Mouse (Mus musculus) hindbrain, embryonic 13.5 days (tissue): ENCODE results near the gene Spc24. TPM values are rescaled to one million over a fixed set of nuclear protein-coding genes. Genes with fewer than 3 reads are reported as not detected.

Experiments used
- ATAC-seq: fragments of 200-750 bp; cut with Nextera tagmentation; 2 replicates; pipeline ENCODE4 v1.8.0; 2017; ENCODE audit warnings: moderate TSS enrichment; ENCODE audit not compliant: low FRiP score
- H3K27ac ChIP-seq: fragments of 300-500 bp; sonication (generic); 2 replicates; pipeline ENCODE4 v1.5.1; 2015; ENCODE audit warnings: inconsistent platforms, mild to moderate bottlenecking, moderate library complexity
- H3K27me3 ChIP-seq: fragments of 300-500 bp; sonication (generic); 2 replicates; pipeline ENCODE4 v1.6.1; 2015; ENCODE audit warnings: mild to moderate bottlenecking, inconsistent platforms
- H3K36me3 ChIP-seq: fragments of 300-500 bp; sonication (generic); 2 replicates; pipeline ENCODE4 v1.6.1; 2015; ENCODE audit warnings: mild to moderate bottlenecking, inconsistent platforms
- H3K4me1 ChIP-seq: fragments of 300-500 bp; sonication (generic); replicated peaks from 2 replicates; pipeline ENCODE4 v1.6.1; 2015; ENCODE audit warnings: inconsistent platforms
- H3K4me2 ChIP-seq: fragments of 300-500 bp; sonication (generic); 2 replicates; pipeline ENCODE4 v1.6.1; 2015; ENCODE audit warnings: inconsistent platforms, mild to moderate bottlenecking, moderate library complexity
- H3K4me3 ChIP-seq: fragments of 300-500 bp; sonication (generic); 2 replicates; pipeline ENCODE4 v1.5.1; 2015; ENCODE audit warnings: mild to moderate bottlenecking, inconsistent platforms
- H3K9ac ChIP-seq: fragments of 300-500 bp; sonication (generic); 2 replicates; pipeline ENCODE4 v1.6.1; 2015; ENCODE audit warnings: mild to moderate bottlenecking, inconsistent platforms
- H3K9me3 ChIP-seq: fragments of 300-500 bp; sonication (generic); 2 replicates; pipeline ENCODE4 v1.6.1; 2016; ENCODE audit warnings: inconsistent platforms
- WGBS: fragments of 180-500 bp; shearing (Covaris S2); methylation state at CpG from one replicate; pipeline ENCODE4 v1.1.7; 2015; 5-methylcytosine and 5-hydroxymethylcytosine counted together
- polyA plus RNA-seq: library from polyadenylated mRNA; unstranded; fragments of >200 nt; fragmentation: Nextera tagmentation; extraction: Ambion mirVana; gene quantifications from 2 replicates; pipeline ENCODE4 v1.2.1, GENCODE M21; 2015

Spc24 gene
- polyA plus RNA-seq, 1 experiment from 2014 or later, result 22.0 TPM

DNA sequence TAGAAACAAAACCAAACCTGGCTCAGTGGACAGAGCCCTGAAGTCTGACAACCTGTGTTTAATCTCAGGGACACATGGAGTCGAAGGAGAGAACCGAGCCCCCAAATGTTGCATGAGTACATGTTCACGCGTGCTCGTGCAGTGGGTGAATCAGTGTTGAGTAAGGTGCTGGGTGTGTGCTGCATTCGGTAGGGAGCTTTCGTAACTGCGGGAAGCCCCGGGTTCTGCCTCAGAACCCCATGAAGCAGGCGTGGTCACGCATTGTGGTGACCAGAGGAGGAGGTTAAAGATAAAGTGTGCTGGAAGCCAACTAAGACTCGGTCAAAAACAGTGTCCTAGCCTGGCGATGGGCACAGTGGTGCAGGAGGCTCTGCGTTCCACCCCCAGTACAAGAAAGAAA is 19.7 kb downstream of the Spc24 start:
- ATAC-seq, result no peak
- Histone ChIP-seq H3K36me3 (peaks cover 89% of the 10 kb centered on the region), H3K9me3 (no peaks in the 10 kb centered on the region), H3K27me3 (no peaks in the 10 kb centered on the region), H3K4me3 (no peak overlapping the region), H3K9ac (no peak overlapping the region), H3K4me1 (no peaks in the 10 kb centered on the region), H3K27ac (no peak overlapping the region), H3K4me2 (no peak overlapping the region)
- 98% methylated on average over 14 of the region's 14 CpGs for WGBS

DNA sequence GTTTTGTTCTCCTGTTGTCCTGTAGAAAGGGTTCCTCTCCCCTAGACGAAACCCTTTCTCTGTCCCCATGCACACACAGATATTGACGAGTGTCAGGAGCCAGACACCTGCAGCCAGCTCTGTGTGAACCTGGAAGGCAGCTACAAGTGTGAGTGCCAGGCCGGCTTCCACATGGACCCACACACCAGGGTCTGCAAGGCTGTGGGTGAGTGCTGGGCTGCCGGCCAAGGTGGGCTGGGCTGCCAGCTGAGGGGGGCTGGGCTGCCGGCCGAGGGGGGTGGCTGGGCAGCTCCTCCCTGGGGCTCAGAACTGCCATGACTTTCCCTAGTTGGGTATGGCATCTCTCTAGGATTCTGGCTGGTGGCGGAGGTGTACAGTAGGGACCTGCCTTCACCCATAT is 21.3 kb downstream of the Spc24 start:
- Histone ChIP-seq H3K4me1 (no peaks in the 10 kb centered on the region), H3K4me2 (no peak overlapping the region), H3K27me3 (no peaks in the 10 kb centered on the region), H3K27ac (no peak overlapping the region), H3K36me3 (peaks cover 89% of the 10 kb centered on the region), H3K9ac (no peak overlapping the region), H3K9me3 (no peaks in the 10 kb centered on the region), H3K4me3 (no peak overlapping the region)
- 87% methylated on average over 7 of the region's 7 CpGs for WGBS
- ATAC-seq, result no peak

DNA sequence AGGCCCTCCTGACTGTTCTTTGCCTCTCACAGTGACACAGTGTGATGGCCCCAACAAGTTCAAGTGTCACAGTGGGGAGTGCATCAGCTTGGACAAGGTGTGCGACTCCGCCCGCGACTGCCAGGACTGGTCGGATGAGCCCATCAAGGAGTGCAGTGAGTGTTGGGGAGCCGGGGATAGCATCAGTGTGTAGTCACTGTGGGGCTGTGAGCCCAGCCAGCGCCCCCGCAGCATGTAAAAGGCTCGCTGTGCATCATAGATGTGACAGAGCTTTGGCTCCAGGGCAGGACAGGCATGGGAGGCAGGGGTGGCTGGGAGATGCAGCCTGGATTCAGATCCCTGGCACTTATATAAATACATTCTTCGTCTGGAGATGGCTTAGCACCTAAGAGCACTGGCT is 22.9 kb downstream of the Spc24 start:
- H3K4me3 ChIP-seq, result no peak overlapping the region
- no peak overlapping the region for H3K4me2 ChIP-seq
- 95% methylated on average over 10 of the region's 10 CpGs for WGBS
- ATAC-seq, result no peak
- H3K27me3 ChIP-seq, result no peaks in the 10 kb centered on the region
- H3K9me3 ChIP-seq, result no peaks in the 10 kb centered on the region
- peaks cover 94% of the 10 kb centered on the region for H3K36me3 ChIP-seq
- no peak overlapping the region for H3K9ac ChIP-seq
- no peak overlapping the region for H3K27ac ChIP-seq
- no peaks in the 10 kb centered on the region for H3K4me1 ChIP-seq

DNA sequence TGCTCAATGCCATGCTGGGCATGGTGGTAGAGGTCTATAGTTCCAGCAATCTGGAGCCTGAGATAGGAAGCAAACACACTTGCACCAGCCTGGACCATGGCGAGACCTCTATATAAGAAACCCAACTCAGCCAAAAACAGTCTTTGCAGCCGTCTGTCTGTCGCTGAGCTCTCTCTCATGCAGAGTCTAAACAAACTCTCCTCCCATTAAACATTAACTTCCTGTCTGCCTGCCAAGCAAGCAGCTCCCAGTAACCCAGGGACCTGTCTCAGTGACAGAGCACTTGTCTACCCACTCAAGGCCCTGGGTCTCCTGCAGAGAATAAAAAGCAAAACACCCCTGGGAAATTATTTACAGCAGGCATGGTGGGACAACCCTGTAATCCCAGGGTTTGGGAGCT is 23.5 kb downstream of the Spc24 start:
- H3K36me3 ChIP-seq, result peaks cover 94% of the 10 kb centered on the region
- H3K4me3 ChIP-seq, result no peak overlapping the region
- no peaks in the 10 kb centered on the region for H3K4me1 ChIP-seq
- no peak for ATAC-seq
- no peaks in the 10 kb centered on the region for H3K9me3 ChIP-seq
- no peaks in the 10 kb centered on the region for H3K27me3 ChIP-seq
- no peak overlapping the region for H3K9ac ChIP-seq
- no peak overlapping the region for H3K4me2 ChIP-seq
- WGBS, result 77% methylated on average over 3 of the region's 3 CpGs
- H3K27ac ChIP-seq, result no peak overlapping the region

DNA sequence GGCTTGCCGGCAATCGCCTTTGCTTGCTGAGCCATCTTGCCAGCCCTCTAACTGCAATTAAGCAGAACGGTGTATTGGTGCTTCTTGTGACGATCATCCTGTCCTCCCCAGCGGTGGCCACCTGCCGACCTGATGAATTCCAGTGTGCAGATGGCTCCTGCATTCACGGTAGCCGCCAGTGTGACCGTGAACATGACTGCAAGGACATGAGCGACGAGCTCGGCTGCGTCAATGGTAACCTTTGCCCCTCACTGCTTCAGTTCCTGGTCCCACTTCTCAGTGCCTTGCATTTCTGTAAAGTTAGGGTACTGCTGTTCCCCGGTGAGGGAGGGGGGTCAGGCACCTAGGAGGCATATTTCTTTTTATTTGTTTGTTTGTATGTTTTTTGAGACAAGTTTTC is 25.0 kb downstream of the Spc24 start:
- Histone ChIP-seq H3K36me3 (peaks cover 90% of the 10 kb centered on the region), H3K9me3 (no peaks in the 10 kb centered on the region), H3K9ac (no peak overlapping the region), H3K4me1 (no peaks in the 10 kb centered on the region), H3K4me3 (no peak overlapping the region), H3K27me3 (no peaks in the 10 kb centered on the region), H3K4me2 (no peak overlapping the region), H3K27ac (no peak overlapping the region)
- ATAC-seq, result no peak
- WGBS, result 89% methylated on average over 14 of the region's 14 CpGs

DNA sequence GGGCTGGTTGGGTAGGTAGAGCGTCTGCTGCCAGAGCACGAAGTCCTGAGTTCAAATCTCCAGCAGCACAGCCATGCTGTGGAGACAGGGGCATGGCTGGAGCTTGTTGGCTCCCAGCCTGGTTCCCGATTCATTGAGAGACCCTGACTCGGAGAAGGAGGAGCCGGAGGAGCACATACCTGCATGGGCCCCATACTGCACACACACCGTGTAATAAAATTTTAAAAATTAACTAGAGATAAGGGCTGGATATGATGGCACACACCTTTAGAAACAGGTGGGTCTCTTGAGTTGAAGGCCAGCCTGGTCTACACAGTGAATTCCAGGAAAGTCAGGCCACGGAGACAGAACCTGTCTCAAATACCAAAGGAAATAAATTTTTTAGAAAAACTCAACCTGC is 26.1 kb downstream of the Spc24 start:
- no peak for ATAC-seq
- Histone ChIP-seq H3K4me2 (no peak overlapping the region), H3K4me3 (no peak overlapping the region), H3K9me3 (no peaks in the 10 kb centered on the region), H3K27me3 (no peaks in the 10 kb centered on the region), H3K4me1 (peaks cover 5% of the 10 kb centered on the region; the same call in 1 of the 2 replicates), H3K27ac (no peak overlapping the region), H3K9ac (no peak overlapping the region), H3K36me3 (peaks cover 78% of the 10 kb centered on the region)
- WGBS, result 95% methylated on average over 7 of the region's 7 CpGs

DNA sequence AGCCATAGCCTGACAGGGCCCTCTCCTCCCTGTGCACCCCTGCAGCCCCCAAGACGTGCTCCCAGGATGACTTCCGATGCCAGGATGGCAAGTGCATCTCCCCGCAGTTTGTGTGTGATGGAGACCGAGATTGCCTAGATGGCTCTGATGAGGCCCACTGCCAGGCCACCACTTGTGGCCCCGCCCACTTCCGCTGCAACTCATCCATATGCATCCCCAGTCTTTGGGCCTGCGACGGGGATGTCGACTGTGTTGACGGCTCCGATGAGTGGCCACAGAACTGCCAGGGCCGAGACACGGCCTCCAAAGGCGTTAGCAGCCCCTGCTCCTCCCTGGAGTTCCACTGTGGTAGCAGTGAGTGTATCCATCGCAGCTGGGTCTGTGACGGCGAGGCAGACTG is 26.7 kb downstream of the Spc24 start:
- Histone ChIP-seq H3K4me1 (peaks cover 9% of the 10 kb centered on the region; the same call in 1 of the 2 replicates), H3K36me3 (peaks cover 73% of the 10 kb centered on the region), H3K9ac (no peak overlapping the region), H3K27me3 (no peaks in the 10 kb centered on the region), H3K27ac (no peak overlapping the region), H3K4me3 (no peak overlapping the region), H3K4me2 (no peak overlapping the region), H3K9me3 (no peaks in the 10 kb centered on the region)
- 83% methylated on average over 17 of the region's 17 CpGs for WGBS
- ATAC-seq, result no peak

DNA sequence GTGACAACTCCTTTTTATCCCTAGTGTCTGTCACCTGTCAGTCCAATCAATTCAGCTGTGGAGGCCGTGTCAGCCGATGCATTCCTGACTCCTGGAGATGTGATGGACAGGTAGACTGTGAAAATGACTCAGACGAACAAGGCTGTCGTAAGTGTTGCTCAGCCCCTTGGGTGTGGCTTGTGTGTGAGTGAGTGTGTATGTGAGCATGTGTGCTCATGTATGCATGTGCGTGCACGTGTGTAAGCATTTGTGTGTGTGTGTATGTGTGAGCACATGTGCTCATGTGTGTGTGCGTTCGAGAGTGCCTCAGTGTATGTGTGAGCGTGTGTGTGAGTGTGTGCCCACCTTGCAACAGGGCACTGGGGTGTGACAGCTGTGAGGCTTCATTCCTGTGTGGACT is 27.8 kb downstream of the Spc24 start:
- no peak overlapping the region for H3K9ac ChIP-seq
- no peak overlapping the region for H3K4me3 ChIP-seq
- peaks cover 9% of the 10 kb centered on the region; the same call in 1 of the 2 replicates for H3K4me1 ChIP-seq
- ATAC-seq, result no peak
- H3K27me3 ChIP-seq, result no peaks in the 10 kb centered on the region
- WGBS, result 96% methylated on average over 9 of the region's 9 CpGs
- H3K4me2 ChIP-seq, result no peak overlapping the region
- no peaks in the 10 kb centered on the region for H3K9me3 ChIP-seq
- H3K27ac ChIP-seq, result no peak overlapping the region
- peaks cover 61% of the 10 kb centered on the region for H3K36me3 ChIP-seq

DNA sequence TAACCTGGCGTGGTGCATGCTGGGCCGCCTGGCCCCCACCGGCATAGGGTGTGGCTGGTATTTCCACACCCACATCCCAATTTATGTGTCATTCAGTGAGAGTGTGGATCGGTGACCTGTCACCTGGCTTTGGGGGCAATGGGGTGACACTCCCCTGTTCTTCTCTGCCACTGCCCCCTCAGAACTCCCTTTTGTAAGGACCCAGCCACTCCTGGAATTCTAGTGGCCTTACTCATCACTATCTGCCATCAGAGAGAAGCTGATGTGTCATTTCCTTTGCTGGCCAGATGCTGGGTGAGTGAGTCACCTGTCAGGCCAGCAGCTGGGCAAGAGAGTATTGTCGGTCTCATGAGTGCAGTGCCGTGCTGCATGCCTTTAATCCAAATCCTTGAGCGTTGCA is 30.8 kb downstream of the Spc24 start:
- no peak overlapping the region for H3K9ac ChIP-seq
- H3K4me2 ChIP-seq, result no peak overlapping the region
- no peaks in the 10 kb centered on the region for H3K9me3 ChIP-seq
- 91% methylated on average over 7 of the region's 7 CpGs for WGBS
- no peak for ATAC-seq
- no peak overlapping the region for H3K27ac ChIP-seq
- H3K4me3 ChIP-seq, result no peak overlapping the region
- H3K36me3 ChIP-seq, result peaks cover 31% of the 10 kb centered on the region
- peaks cover 35% of the 10 kb centered on the region for H3K4me1 ChIP-seq
- no peaks in the 10 kb centered on the region for H3K27me3 ChIP-seq

DNA sequence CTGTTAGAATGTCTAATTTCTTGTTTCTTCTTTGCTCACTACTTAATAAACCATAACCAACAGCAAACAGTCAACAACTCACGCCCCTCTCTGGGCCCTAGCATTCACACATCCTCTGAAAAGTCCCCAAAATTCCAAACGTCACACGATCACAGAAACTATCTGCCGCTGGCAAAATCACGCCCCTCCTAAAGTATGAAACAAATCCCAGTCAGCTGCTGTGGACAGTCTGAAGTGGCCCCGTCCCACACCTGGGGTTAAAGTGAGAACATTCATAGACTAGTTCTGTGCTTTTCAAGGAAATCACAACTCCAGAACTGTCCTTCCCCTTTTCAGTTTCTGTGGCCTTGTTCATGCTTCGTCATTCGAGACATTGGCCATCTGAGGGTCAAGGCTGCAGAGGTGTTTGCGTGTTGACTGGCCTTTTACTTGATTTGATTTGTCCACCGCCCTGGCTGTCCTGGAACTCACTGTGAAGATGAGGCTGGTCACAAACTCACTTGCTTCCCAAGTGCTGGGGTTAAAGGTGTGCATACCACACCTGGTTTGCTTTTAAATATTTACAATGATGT is 31.8 kb downstream of the Spc24 start:
- no peak for ATAC-seq
- 88% methylated on average over 10 of the region's 10 CpGs for WGBS
- peaks cover 22% of the 10 kb centered on the region for H3K36me3 ChIP-seq

DNA sequence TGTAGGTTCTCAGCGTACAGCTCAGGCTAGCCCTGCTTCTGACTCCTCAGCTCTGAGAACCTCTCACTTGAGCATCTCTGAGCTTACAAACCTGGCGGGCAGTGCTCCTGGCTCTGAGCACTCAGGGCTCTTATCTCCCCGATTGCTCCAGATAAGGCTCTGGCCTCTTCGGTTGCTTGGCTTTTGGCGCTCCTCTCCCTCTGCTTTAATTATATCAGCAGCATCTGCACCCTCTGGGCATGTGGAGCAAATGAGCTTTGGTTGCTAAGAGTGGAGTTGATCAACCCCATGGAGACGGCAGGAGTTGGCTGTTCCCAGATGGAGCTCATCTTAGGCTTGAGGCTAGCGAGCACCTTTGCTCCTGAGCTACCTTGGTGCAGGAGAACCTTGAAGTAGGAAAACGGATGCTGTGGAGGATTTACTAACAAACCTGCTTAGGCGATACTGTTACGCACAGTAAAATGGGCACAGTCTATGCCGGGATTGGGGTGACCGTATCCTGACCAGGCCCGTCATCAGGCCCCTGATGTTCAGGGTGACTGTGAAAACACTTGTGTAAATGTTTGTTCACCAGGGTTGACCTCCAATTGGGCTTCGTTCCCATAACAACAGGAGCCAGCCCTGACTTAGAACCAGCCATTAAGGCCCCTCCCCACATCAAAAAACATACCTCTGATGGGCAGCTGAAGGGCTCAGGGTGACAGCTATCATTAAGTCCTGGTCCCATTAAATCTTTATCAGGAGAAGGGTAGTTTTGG is 33.7 kb downstream of the Spc24 start:
- ATAC-seq, result no peak
- Histone ChIP-seq H3K27me3 (no peaks in the 10 kb centered on the region), H3K36me3 (peaks cover 3% of the 10 kb centered on the region; the same call in 1 of the 2 replicates), H3K27ac (peak overlapping the region; percentile 59), H3K9me3 (no peaks in the 10 kb centered on the region), H3K9ac (peak overlapping the region; percentile 63; the same call in 1 of the 2 replicates), H3K4me1 (peaks cover 43% of the 10 kb centered on the region), H3K4me3 (peak overlapping the region; percentile 6; the same call in 1 of the 2 replicates), H3K4me2 (peak overlapping the region; percentile 84)
- WGBS, result 71% methylated on average over 14 of the region's 14 CpGs

More for the DNA sequence above, 31.8 kb downstream of the Spc24 start:
- H3K4me1 ChIP-seq, result peaks cover 35% of the 10 kb centered on the region
- H3K9me3 ChIP-seq, result no peaks in the 10 kb centered on the region
- H3K27ac ChIP-seq, result no peak overlapping the region
- H3K4me3 ChIP-seq, result no peak overlapping the region
- no peak overlapping the region for H3K4me2 ChIP-seq
- no peak overlapping the region for H3K9ac ChIP-seq
- no peaks in the 10 kb centered on the region for H3K27me3 ChIP-seq

DNA sequence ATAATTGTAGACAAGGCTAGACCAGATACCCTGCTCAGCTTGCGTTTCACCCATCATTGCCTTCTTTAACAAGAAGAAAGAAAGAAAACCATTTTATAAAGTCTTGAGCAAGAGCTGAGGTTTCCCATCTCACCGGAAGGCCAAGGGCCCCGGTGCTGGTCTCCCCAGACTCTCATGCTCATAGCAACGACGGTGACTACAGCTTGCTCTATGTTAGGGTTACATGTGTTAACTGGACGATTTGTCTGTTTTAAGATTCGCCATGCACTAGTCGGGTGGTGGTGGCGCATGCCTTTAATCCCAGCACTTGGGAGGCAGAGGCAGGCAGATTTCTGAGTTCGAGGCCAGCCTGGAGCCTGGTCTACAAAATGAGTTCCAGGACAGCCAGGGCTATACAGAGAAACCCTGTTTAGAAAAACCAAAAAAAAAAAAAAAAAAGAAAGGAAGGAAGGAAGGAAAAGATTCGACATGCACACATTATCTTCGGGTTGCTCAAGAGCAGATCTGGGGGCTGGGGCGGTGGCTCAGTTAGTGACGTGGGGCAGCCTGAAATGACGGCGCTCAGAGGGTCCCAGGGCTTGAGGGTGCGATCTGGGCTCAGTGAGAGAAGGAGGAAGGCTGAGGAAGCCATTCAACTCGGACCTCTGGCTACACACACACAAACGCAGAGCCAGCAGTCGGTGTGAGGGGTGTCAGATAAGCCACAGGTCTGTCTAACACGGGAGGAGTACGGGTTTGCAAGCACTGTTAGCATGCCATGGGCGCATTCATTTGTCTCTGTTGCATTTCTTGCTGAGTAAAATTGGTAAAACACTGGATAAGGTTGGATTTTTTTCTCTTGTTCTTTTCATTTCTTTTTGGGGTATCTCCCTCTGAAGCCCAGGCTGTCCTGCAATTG is 34.6 kb downstream of the Spc24 start:
- ATAC-seq, result no peak

More for the DNA sequence above, 34.6 kb downstream of the Spc24 start:
- H3K4me3 ChIP-seq, result peak overlapping the region; percentile 70
- H3K27ac ChIP-seq, result peak overlapping the region; percentile 59
- 89% methylated on average over 23 of the region's 23 CpGs for WGBS
- H3K27me3 ChIP-seq, result no peaks in the 10 kb centered on the region
- H3K36me3 ChIP-seq, result no peaks in the 10 kb centered on the region; the same call in 1 of the 2 replicates
- H3K9me3 ChIP-seq, result no peaks in the 10 kb centered on the region
- H3K4me1 ChIP-seq, result peaks cover 43% of the 10 kb centered on the region
- peak overlapping the region; percentile 84 for H3K4me2 ChIP-seq
- peak overlapping the region; percentile 70 for H3K9ac ChIP-seq
